Mouse (Mus musculus): ENCODE data around the gene Dnhd1. TPM values are rescaled to one million over a fixed set of nuclear protein-coding genes. Genes with fewer than 3 reads are reported as not detected.

Gene Dnhd1
- polyA plus RNA-seq, 1 experiment: 4.5 TPM

DNA sequence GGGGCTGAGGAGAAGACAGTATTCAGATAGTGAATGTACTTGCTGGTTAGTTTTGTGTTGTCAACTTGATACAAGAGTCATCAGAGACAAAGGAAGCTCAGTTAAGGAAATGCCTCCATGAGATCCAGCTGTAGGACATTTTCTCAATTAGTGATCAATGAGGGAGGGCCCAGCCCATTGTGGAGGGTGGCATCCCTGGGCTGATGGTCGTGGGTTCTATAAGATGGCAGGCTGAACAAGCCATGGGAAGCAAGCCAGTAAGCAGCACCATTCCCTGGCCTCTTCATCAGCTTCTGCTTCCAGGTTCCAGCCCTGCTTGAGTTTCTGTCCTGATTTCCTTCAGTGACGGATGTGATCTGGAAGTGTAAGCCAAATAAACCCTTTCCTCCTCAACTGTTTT, 97.1 kb downstream of the Dnhd1 start:
- TF ChIP-seq POLR2A (IDR thresholded peaks at IDR 0.05; ENCODE audit: borderline replicate concordance, control insufficient read depth, low read depth, low read length) (no peak), CTCF (IDR thresholded peaks at IDR 0.05; ENCODE audit: control insufficient read depth, insufficient read depth, low read length) (no peak)
- H3K4me3 ChIP-seq (replicated peaks; ENCODE audit: control insufficient read depth, low read depth, low read length): no peak overlapping the region
- WGBS: 80% methylated on average over 2 of the region's 2 CpGs
- H3K4me1 ChIP-seq (ENCODE audit: control insufficient read depth, insufficient read depth, low read length): peaks cover 4% of the 10 kb centered on the region
- H3K27ac ChIP-seq (ENCODE audit: control insufficient read depth, insufficient read depth, low read depth, low read length, poor library complexity): no peak overlapping the region

DNA sequence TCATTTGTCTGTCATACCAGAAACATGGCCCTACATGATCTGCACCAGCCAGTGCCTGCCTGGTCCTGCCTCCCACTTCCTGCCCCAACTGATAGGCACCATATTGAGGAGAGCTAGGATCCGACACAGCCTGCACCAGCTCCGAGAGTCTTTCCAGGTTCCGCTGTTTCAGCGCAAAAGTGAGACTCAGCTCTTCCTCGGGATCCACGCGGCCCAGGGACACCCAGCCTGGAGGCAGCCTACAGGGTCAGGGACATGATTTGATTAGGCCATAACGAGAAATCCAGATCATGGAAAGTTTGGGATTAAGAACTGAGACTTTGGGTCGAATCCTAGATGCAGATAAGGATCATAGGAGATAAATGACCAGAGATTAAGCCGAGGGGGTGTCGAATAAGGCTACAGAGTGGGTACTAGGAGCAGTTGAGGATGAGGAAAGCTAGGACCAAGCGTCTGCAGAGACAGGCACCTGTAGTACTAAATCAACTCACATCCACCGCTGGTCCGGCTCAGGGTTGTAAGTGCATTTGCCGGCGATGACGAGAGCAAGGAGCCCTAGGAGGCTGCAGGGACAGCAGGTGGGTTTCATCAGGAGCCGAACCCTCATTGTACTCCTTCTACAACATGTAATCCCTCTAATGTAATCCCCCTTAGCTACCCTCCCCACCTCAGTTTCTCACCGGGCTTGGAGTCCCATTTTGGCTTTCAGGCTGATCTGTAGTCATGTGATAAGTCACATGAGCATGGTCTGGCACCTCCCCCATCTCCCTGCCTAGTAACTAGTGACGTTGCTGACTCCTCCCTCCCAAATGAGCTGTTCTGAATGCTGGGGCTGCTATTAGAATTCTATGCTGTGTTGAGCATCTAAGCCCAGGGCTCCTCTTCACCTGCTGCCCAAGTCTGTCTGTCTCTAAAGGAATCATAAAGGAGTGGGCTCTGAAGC, 101.1 kb downstream of the Dnhd1 start, which contains the start of gene Tpp1:
Gene Tpp1, minus strand, starts transcription at position 745 of the 943 bp plus-strand sequence.
- Histone ChIP-seq H3K4me1 (ENCODE audit: control insufficient read depth, insufficient read depth, low read length) (peaks cover 2% of the 10 kb centered on the region; the same call in 1 of the 2 replicates), H3K4me3 (replicated peaks; ENCODE audit: control insufficient read depth, low read depth, low read length) (peak within 1 kb of the TSS; percentile 77), H3K27ac (ENCODE audit: control insufficient read depth, insufficient read depth, low read depth, low read length, poor library complexity) (no peak within 1 kb of the TSS)
- 23% methylated on average over 20 of the region's 20 CpGs for WGBS
- TF ChIP-seq POLR2A (IDR thresholded peaks at IDR 0.05; ENCODE audit: borderline replicate concordance, control insufficient read depth, low read depth, low read length): no peak
- no peak for TF ChIP-seq CTCF (IDR thresholded peaks at IDR 0.05; ENCODE audit: control insufficient read depth, insufficient read depth, low read length)

DNA sequence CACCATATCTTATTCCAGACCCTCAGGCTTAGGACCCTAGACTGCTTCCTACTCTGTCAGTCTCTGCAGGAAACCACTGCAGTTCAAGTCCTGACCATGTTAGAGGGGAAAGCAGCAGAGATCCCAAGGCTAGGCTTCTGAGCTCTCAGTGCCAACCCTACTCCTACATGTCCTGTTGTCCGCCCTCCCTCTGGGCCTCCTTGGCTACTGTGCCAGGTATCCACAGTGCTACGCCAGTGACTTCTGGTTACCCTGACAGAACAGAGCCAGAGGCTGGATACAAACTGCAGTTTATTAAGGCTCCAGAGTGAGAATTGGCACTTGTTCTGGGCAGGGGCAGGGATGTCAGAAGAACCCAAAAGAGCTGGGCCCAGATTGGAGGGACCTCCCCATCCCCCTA, 102.1 kb downstream of the Dnhd1 start:
- TF ChIP-seq POLR2A (IDR thresholded peaks at IDR 0.05; ENCODE audit: borderline replicate concordance, control insufficient read depth, low read depth, low read length): no peak
- no peak for TF ChIP-seq CTCF (IDR thresholded peaks at IDR 0.05; ENCODE audit: control insufficient read depth, insufficient read depth, low read length)
- Histone ChIP-seq H3K4me3 (replicated peaks; ENCODE audit: control insufficient read depth, low read depth, low read length) (no peak overlapping the region), H3K27ac (ENCODE audit: control insufficient read depth, insufficient read depth, low read depth, low read length, poor library complexity) (no peak overlapping the region), H3K4me1 (ENCODE audit: control insufficient read depth, insufficient read depth, low read length) (peaks cover 2% of the 10 kb centered on the region; the same call in 1 of the 2 replicates)
- WGBS: 83% methylated on average over 2 of the region's 2 CpGs

DNA sequence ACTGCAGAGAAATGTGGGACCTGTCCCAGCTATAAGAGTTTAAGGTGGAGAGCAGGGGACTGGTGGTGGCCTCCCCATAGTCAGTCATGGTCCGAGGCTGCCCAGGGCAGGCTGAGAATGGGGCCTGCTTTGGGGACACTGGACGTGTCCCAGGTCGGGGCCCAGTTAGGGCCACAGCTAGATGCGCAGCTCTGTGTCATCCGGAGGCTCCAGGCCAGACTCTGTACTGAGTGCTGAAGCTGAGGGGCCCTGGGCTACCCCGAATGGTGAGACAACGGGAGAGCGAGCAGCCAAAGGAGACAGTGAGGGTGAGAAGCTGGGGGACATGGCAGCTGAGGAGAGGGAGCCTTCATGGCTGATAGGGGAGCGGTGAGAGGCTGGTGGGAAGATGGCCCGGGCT, 102.7 kb downstream of the Dnhd1 start:
- 86% methylated on average over 10 of the region's 10 CpGs for WGBS
- no peak overlapping the region for H3K4me3 ChIP-seq (replicated peaks; ENCODE audit: control insufficient read depth, low read depth, low read length)
- TF ChIP-seq CTCF (IDR thresholded peaks at IDR 0.05; ENCODE audit: control insufficient read depth, insufficient read depth, low read length): no peak
- TF ChIP-seq POLR2A (IDR thresholded peaks at IDR 0.05; ENCODE audit: borderline replicate concordance, control insufficient read depth, low read depth, low read length): no peak

DNA sequence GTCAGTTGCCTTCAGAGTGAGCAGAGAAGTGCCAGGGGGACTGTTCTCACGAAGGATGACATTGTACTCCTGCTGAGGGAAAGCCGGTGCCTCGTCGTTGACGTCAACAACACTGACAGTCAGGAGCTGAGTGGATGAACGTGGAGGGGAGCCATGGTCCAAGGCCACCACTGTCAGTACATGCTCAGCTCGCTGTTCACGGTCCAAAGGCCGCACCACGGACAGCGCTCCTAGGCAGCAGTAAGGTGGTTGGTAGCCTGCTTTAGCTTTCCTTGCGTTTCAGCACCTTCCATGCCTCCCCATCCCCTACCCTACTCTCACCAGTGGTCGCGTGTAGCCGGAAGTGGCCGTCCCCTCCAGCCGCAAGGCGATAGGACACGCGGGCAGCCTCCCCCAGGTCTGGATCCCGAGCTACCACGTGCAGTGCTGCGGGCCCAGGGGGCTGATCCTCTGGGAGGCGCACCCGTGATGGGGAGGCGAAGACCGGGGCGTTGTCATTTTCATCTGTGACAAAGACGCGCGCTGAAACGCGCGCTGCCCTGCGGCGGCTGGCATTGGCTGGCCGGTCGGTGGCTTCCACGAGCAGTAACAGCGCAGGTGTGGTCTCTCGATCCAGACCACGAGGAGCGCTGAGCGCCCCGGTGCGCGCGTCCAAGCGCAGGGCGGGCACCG, 111.3 kb downstream of the Dnhd1 start:
- TF ChIP-seq CTCF (IDR thresholded peaks at IDR 0.05; ENCODE audit: control insufficient read depth, insufficient read depth, low read length) (no peak), POLR2A (IDR thresholded peaks at IDR 0.05; ENCODE audit: borderline replicate concordance, control insufficient read depth, low read depth, low read length) (no peak)
- Histone ChIP-seq H3K4me3 (replicated peaks; ENCODE audit: control insufficient read depth, low read depth, low read length) (no peak overlapping the region), H3K4me1 (ENCODE audit: control insufficient read depth, insufficient read depth, low read length) (no peaks in the 10 kb centered on the region), H3K27ac (ENCODE audit: control insufficient read depth, insufficient read depth, low read depth, low read length, poor library complexity) (no peak overlapping the region)
- WGBS: 50% methylated on average over 51 of the region's 51 CpGs

More for the DNA sequence above, 102.7 kb downstream of the Dnhd1 start:
- Histone ChIP-seq H3K27ac (ENCODE audit: control insufficient read depth, insufficient read depth, low read depth, low read length, poor library complexity) (no peak overlapping the region), H3K4me1 (ENCODE audit: control insufficient read depth, insufficient read depth, low read length) (peaks cover 2% of the 10 kb centered on the region; the same call in 1 of the 2 replicates)

DNA sequence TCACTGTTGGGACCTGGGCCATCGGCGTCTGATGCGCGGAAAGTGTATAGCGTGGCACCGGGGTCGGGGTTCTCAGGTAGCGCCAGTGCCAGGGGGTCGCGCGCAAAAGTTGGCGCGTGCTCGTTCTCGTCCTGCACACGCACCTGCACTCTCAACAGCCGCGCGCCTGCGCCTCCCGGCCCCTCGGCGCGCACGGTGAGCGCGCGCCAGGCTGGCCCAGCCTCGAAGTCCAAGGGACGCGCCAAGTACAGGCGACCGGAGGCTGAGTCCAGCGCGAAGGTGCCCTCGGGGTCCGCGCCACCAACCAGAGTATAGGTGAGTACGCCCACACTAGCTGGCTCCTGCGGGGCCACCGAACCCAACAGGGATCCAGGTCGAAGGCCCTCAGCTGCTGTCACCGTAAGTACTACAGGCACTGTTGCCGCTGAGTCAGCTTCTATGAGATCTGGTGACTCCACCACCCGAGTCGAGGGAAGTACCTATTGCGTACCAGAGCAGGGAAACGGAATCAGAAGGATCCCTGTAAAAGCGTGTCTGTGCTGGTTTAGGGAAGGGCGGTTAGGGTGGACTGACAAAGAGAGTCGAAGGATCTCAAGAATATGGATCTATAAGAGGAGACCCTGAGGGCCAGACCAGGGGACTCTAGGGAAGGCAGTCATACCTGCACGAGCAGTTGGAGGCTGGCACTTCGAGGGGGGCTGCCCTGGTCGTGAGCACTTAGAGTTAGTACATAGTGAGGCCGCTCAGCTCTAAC, 112.1 kb downstream of the Dnhd1 start:
- Histone ChIP-seq H3K27ac (ENCODE audit: control insufficient read depth, insufficient read depth, low read depth, low read length, poor library complexity) (no peak overlapping the region), H3K4me3 (replicated peaks; ENCODE audit: control insufficient read depth, low read depth, low read length) (no peak overlapping the region), H3K4me1 (ENCODE audit: control insufficient read depth, insufficient read depth, low read length) (no peaks in the 10 kb centered on the region)
- TF ChIP-seq POLR2A (IDR thresholded peaks at IDR 0.05; ENCODE audit: borderline replicate concordance, control insufficient read depth, low read depth, low read length) (no peak), CTCF (IDR thresholded peaks at IDR 0.05; ENCODE audit: control insufficient read depth, insufficient read depth, low read length) (no peak)
- WGBS: 38% methylated on average over 55 of the region's 55 CpGs

DNA sequence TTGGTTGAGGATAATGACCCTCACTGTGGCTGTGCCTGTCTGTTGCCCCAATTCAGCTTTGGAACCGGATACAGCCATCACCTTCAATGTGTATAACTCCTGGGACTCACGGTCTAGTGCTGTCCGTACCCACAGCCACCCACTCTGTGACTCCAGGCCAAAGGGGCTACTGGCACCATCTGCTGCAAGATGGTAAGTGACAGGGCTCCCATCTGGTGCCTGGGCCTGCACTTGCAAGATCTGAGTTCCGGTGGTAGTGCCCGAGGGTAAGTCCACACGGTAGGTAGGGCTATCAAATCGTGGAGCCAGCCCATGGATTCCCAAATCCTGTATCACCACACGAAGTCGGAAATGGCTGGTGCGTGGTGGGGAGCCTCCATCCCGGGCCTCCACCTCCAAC, 113.7 kb downstream of the Dnhd1 start:
- Histone ChIP-seq H3K4me3 (replicated peaks; ENCODE audit: control insufficient read depth, low read depth, low read length) (no peak overlapping the region), H3K4me1 (ENCODE audit: control insufficient read depth, insufficient read depth, low read length) (no peaks in the 10 kb centered on the region), H3K27ac (ENCODE audit: control insufficient read depth, insufficient read depth, low read depth, low read length, poor library complexity) (no peak overlapping the region)
- TF ChIP-seq CTCF (IDR thresholded peaks at IDR 0.05; ENCODE audit: control insufficient read depth, insufficient read depth, low read length) (no peak), POLR2A (IDR thresholded peaks at IDR 0.05; ENCODE audit: borderline replicate concordance, control insufficient read depth, low read depth, low read length) (no peak)
- 89% methylated on average over 11 of the region's 11 CpGs for WGBS

Data from bone marrow, adult 2 months (tissue).